Comparison of ENCODE assay signal across 8 mouse cellular contexts in the genomic region with DNA sequence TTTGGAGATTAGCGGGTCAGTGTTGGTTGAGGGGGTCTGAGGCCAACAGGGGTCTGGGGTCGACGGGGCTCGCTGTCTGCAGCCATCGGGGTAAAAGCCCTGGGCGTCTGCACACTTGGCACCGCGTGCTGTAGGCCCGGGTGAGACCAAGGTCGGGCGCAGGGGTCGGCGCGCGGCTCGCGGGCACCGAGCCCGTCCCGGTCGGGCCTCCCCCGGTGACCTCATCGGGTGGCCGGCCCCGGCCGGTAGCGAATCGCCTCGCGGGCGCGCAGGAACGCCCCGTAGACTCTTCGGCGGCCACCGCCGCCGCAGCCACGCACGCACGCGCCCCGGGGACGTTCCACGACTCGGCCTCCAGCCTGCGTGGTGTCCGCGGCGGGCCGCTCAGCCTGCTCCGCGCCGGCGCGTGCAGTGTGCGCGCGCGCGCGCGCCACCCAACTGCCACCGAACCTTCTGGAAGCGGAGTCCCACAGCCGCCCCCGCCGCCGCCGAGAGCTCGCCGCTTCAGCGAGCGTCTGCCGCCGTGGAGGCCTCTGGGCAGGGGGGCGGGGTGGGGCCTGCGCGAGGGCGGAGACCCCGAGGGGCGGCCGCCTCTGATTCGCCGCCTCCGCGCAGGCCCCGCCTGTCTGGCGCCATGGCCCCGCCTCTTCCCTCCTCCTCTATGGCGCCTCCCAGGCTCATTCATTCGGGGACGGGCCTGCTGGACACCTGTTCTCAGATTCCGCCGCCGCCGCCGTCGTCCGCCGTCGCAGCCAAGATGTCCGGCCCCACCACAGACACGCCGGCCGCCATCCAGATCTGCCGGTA. TPM values are rescaled to one million over a fixed set of nuclear protein-coding genes. Genes with fewer than 3 reads are reported as not detected.
DNase-seq lines count a peak whose midpoint lies in the region; ATAC-seq lines count a peak whose summit lies in the region.

Acot7 (plus strand) TSS at position 598 of the 807 bp plus-strand sequence.

- peaks cover 47% of the 10 kb centered on the region for H3K4me1 ChIP-seq in megakaryocyte, embryonic 14.5 days

- peak; percentile 84 for ATAC-seq in inflammation-experienced regulatory T-cells, adult 6 months

- H3K9me3 ChIP-seq in megakaryocyte, embryonic 14.5 days: peaks cover 12% of the 10 kb centered on the region

- H3K4me3 ChIP-seq in megakaryocyte, embryonic 14.5 days (replicated peaks): peak within 1 kb of the TSS; percentile 96

- intact Hi-C loops in gastrocnemius, postnatal 14 days (cut with DNase I; ENCODE audit: low total_unique reads): no loop called here

- peak; percentile 88 to 90 for DNase-seq in adrenal gland, adult 18-20 months (ENCODE audit: low spot score in 2 of 2)
- DNase-seq in embryo, embryonic 10.5 days (ENCODE audit: low spot score): peak; percentile 94
- peak; percentile 94 for DNase-seq in gastrocnemius, postnatal 14 days
- peak; percentile 79 to 88 for DNase-seq in left cerebral cortex, adult 9 months (ENCODE audit: low spot score in 2 of 2)
- peak; percentile 89 for DNase-seq in right cerebral cortex, adult 2 months (ENCODE audit: low spot score in 2 of 2)
- peak; percentile 61 for DNase-seq in urinary bladder, postnatal 10 days (ENCODE audit: low spot score)

- peaks cover 14% of the 10 kb centered on the region for H3K36me3 ChIP-seq in megakaryocyte, embryonic 14.5 days (replicated peaks; ENCODE audit: low read length)

- peaks cover 10% of the 10 kb centered on the region for H3K27me3 ChIP-seq in megakaryocyte, embryonic 14.5 days (replicated peaks)

RNA-seq across cellular contexts. Expression of gene Acot7, which starts in this region (rescaled TPM):
- total RNA-seq in adrenal gland, adult 18-20 months (2021): 10 to 100 TPM; 45.7 to 54.0 TPM
- total RNA-seq in gastrocnemius, postnatal 14 days (2021): 10 to 100 TPM; 12.5 to 13.2 TPM
- 100 to 1,000 TPM; 124 to 249 (median 126) TPM for polyA plus RNA-seq in inflammation-experienced regulatory T-cells, adult 6 months (2017; shearing (Covaris generic))
- 103 and 107 TPM in 2 replicates for polyA plus RNA-seq in megakaryocyte, embryonic 14.5 days (2012; ENCODE audit: insufficient read depth, low replicate concordance)

Comparison
In these comparisons a context has a peak if more than half of its experiments do, and no peak if none do; other contexts are left out.
1. Peak in every context shown above with its lines: DNase-seq, ATAC-seq and H3K4me3 ChIP-seq.